In genomic region chr13:6535287-6535932, GRCm38 (mm10) we compare ENCODE assay signal across 11 mouse cellular contexts. TPM values are rescaled to one million over a fixed set of nuclear protein-coding genes. Genes with fewer than 3 reads are reported as not detected.
DNase-seq lines count a peak whose midpoint lies in the region; ATAC-seq and TF ChIP-seq lines count a peak whose summit lies in the region.
"Had no signal": no experiment of that assay in that cellular context is flagged by ENCODE, and none has a peak within 500 bp of the region (broad histone marks: within the 10 kb centered on the region; RNA-seq: fewer than 3 reads in every experiment).

No protein-coding gene starts in this region.

- CTCF ChIA-PET in Patski (lab: Charles Lee), result interaction anchor here (0.9 to 1.3 kb wide), 4 partner anchors 12 to 1873 kb away, joined by 3 read pairs; no protein-coding TSS in a partner anchor

- TF ChIP-seq EP300 in liver, postnatal 0 days (IDR thresholded peaks at IDR 0.05; ENCODE audit: low read depth), result no peak

- H3K27me3 ChIP-seq in forebrain, embryonic 15.5 days, result no peaks in the 10 kb centered on the region
- no peaks in the 10 kb centered on the region for H3K27me3 ChIP-seq in forebrain, embryonic 11.5 days (ENCODE audit: control insufficient read depth, insufficient read depth, low read length)
- no peaks in the 10 kb centered on the region for H3K27me3 ChIP-seq in liver, postnatal 0 days (ENCODE audit: insufficient read depth, low read length)
- no peaks in the 10 kb centered on the region for H3K27me3 ChIP-seq in liver, embryonic 11.5 days (replicated peaks; ENCODE audit: control insufficient read depth, insufficient read depth, low read length)
- H3K27me3 ChIP-seq in Patski, result no peaks in the 10 kb centered on the region
- no peaks in the 10 kb centered on the region for H3K27me3 ChIP-seq in midbrain, embryonic 12.5 days

- H3K36me3 ChIP-seq in forebrain, embryonic 15.5 days, result no peaks in the 10 kb centered on the region
- H3K36me3 ChIP-seq in forebrain, embryonic 11.5 days (ENCODE audit: control insufficient read depth, insufficient read depth, low read length), result no peaks in the 10 kb centered on the region
- H3K36me3 ChIP-seq in liver, postnatal 0 days (replicated peaks; ENCODE audit: insufficient read depth, low read length), result no peaks in the 10 kb centered on the region
- H3K36me3 ChIP-seq in liver, embryonic 11.5 days (ENCODE audit: control insufficient read depth, insufficient read depth, low read length), result no peaks in the 10 kb centered on the region
- H3K36me3 ChIP-seq in midbrain, embryonic 12.5 days, result no peaks in the 10 kb centered on the region

- TF ChIP-seq CTCF in liver, postnatal 0 days (IDR thresholded peaks at IDR 0.05; ENCODE audit: low read depth), result peak; percentile 25
- peak; percentile 47 for TF ChIP-seq CTCF in Patski (IDR thresholded peaks at IDR 0.05)

- no peaks in the 10 kb centered on the region for H3K4me1 ChIP-seq in forebrain, embryonic 15.5 days
- no peaks in the 10 kb centered on the region for H3K4me1 ChIP-seq in forebrain, embryonic 11.5 days (replicated peaks; ENCODE audit: control insufficient read depth, insufficient read depth, low read length)
- no peaks in the 10 kb centered on the region for H3K4me1 ChIP-seq in liver, postnatal 0 days (ENCODE audit: insufficient read depth)
- H3K4me1 ChIP-seq in liver, embryonic 11.5 days (replicated peaks; ENCODE audit: control insufficient read depth, insufficient read depth, low read length), result no peaks in the 10 kb centered on the region
- H3K4me1 ChIP-seq in midbrain, embryonic 12.5 days, result no peaks in the 10 kb centered on the region

- 0 out of 2 replicates have a peak overlapping the region, but pooled peaks have one; percentile 3 for H3K27ac ChIP-seq in forebrain, embryonic 15.5 days (replicated peaks)
- H3K27ac ChIP-seq in forebrain, embryonic 11.5 days (ENCODE audit: low read depth, low read length), result no peak overlapping the region
- no peak overlapping the region for H3K27ac ChIP-seq in liver, postnatal 0 days (ENCODE audit: low read depth)
- H3K27ac ChIP-seq in liver, embryonic 11.5 days (ENCODE audit: low read depth, low read length), result no peak overlapping the region
- no peak overlapping the region for H3K27ac ChIP-seq in midbrain, embryonic 12.5 days (replicated peaks)

- no peak overlapping the region for H3K4me2 ChIP-seq in forebrain, embryonic 15.5 days (replicated peaks)
- H3K4me2 ChIP-seq in forebrain, embryonic 11.5 days (ENCODE audit: low read depth, low read length, severe bottlenecking), result no peak overlapping the region
- no peak overlapping the region for H3K4me2 ChIP-seq in liver, postnatal 0 days (ENCODE audit: low read depth, low read length)
- H3K4me2 ChIP-seq in liver, embryonic 11.5 days, result no peak overlapping the region
- H3K4me2 ChIP-seq in midbrain, embryonic 12.5 days (replicated peaks), result no peak overlapping the region

- H3K4me3 ChIP-seq in forebrain, embryonic 15.5 days, result no peak overlapping the region
- H3K4me3 ChIP-seq in forebrain, embryonic 11.5 days (ENCODE audit: low read depth, low read length), result no peak overlapping the region
- H3K4me3 ChIP-seq in liver, postnatal 0 days (ENCODE audit: low read depth, low read length), result no peak overlapping the region
- no peak overlapping the region for H3K4me3 ChIP-seq in liver, embryonic 11.5 days (ENCODE audit: low read depth, low read length)
- no peak overlapping the region for H3K4me3 ChIP-seq in midbrain, embryonic 12.5 days

- peak; percentile 79 for ATAC-seq in forebrain, embryonic 15.5 days (replicated peaks)
- no peak for ATAC-seq in forebrain, embryonic 11.5 days (replicated peaks; ENCODE audit: low FRiP score)
- no peak for ATAC-seq in liver, postnatal 0 days
- no peak for ATAC-seq in liver, embryonic 11.5 days (replicated peaks; ENCODE audit: low FRiP score)
- ATAC-seq in Patski, result no peak
- ATAC-seq in midbrain, embryonic 12.5 days (ENCODE audit: low FRiP score, low read depth), result peak; percentile 63

- 30% methylated on average over 6 of the region's 6 CpGs for WGBS in forebrain, embryonic 15.5 days
- WGBS in forebrain, embryonic 11.5 days, result 61% methylated on average over 6 of the region's 6 CpGs
- 56% methylated on average over 6 of the region's 6 CpGs for WGBS in liver, postnatal 0 days (ENCODE audit: insufficient replicate concordance)
- WGBS in liver, embryonic 11.5 days, result 59% methylated on average over 6 of the region's 6 CpGs
- 47% methylated on average over 6 of the region's 6 CpGs for whole genome bisulfite sequencing in midbrain, embryonic 12.5 days

- no peak for DNase-seq in forebrain, embryonic 11.5 days (ENCODE audit: low spot score)
- DNase-seq in liver, postnatal 0 days, result no peak
- DNase-seq in liver, embryonic 11.5 days (ENCODE audit: low spot score), result no peak
- no peak for DNase-seq in Patski (ENCODE audit: low read depth, low spot score)
- DNase-seq in kidney, adult 11 months, result no peak
- DNase-seq in spleen, adult 18-20 months, result no peak
- DNase-seq: adrenal gland, adult 8-10 months; cerebellum, postnatal 36 days; thymus, postnatal 36 days had no signal

- no peak overlapping the region for H3K9ac ChIP-seq in forebrain, embryonic 15.5 days (replicated peaks)
- H3K9ac ChIP-seq in forebrain, embryonic 11.5 days (ENCODE audit: low read length), result no peak overlapping the region
- no peak overlapping the region for H3K9ac ChIP-seq in liver, postnatal 0 days (replicated peaks)
- H3K9ac ChIP-seq in liver, embryonic 11.5 days (ENCODE audit: low read depth, low read length), result no peak overlapping the region
- H3K9ac ChIP-seq in midbrain, embryonic 12.5 days (replicated peaks), result no peak overlapping the region

- POLR2A ChIA-PET in Patski (lab: Charles Lee), result no interaction called here

- no peaks in the 10 kb centered on the region for H3K9me3 ChIP-seq in forebrain, embryonic 15.5 days
- no peaks in the 10 kb centered on the region for H3K9me3 ChIP-seq in forebrain, embryonic 11.5 days (ENCODE audit: control insufficient read depth, low read length)
- H3K9me3 ChIP-seq in liver, postnatal 0 days (ENCODE audit: low read length), result no peaks in the 10 kb centered on the region
- no peaks in the 10 kb centered on the region for H3K9me3 ChIP-seq in liver, embryonic 11.5 days (ENCODE audit: control insufficient read depth, low read length)
- no peaks in the 10 kb centered on the region for H3K9me3 ChIP-seq in midbrain, embryonic 12.5 days

- in situ Hi-C loops in Patski (cut with MboI; ENCODE audit: low pct_unique_long_range_greater_than_20kb), result loop anchor here (10.0 kb wide), 2 partner anchors 341 to 671 kb away; partner anchors contain the start of gene Klf6

RNA-seq across cellular contexts. Expression of gene Pitrm1, which starts 12.5 kb away (rescaled TPM):
- 51.8 and 56.8 TPM in 2 replicates for polyA plus RNA-seq in forebrain, embryonic 15.5 days (2015; fragmentation: Nextera tagmentation; extraction: Ambion mirVana)
- polyA plus RNA-seq in forebrain, embryonic 11.5 days (2014; fragmentation: Nextera tagmentation; extraction: Ambion mirVana), result 109 and 111 TPM in 2 replicates
- 23.5 and 27.0 TPM in 2 replicates for polyA plus RNA-seq in liver, postnatal 0 days (2015; fragmentation: Nextera tagmentation; extraction: Ambion mirVana)
- polyA plus RNA-seq in liver, embryonic 11.5 days (2014; fragmentation: Nextera tagmentation; extraction: Ambion mirVana), result 150 and 173 TPM in 2 replicates
- 62.2 TPM for polyA plus RNA-seq in Patski (2021)
- polyA plus RNA-seq in midbrain, embryonic 12.5 days (2016; fragmentation: Nextera tagmentation; extraction: Ambion mirVana), result 74.1 and 74.5 TPM in 2 replicates

Comparison
In these comparisons a context has a peak if more than half of its experiments do, and no peak if none do; other contexts are left out.
1. ATAC-seq: peak in forebrain, embryonic 15.5 days (single experiment) and midbrain, embryonic 12.5 days (single experiment); none in forebrain, embryonic 11.5 days (single experiment), liver, postnatal 0 days (single experiment), liver, embryonic 11.5 days (single experiment) and Patski (single experiment).